Mouse (Mus musculus): ENCODE data around the gene Tmem176b.

- TF ChIP-seq CTCF (IDR thresholded peaks at IDR 0.05; ENCODE audit: low read depth, low read length) (no peak), POLR2A (IDR thresholded peaks at IDR 0.05; ENCODE audit: extremely low read depth, insufficient read depth, low read length) (no peak)
These were observed 10.7 kb upstream of the Tmem176b start for GRCm38 (mm10) chr6:48851820-48852491.
